Mouse (Mus musculus) layer of hippocampus, adult 8-10 months (tissue): ENCODE measurements around the gene Sapcd2. TPM values are rescaled to one million over a fixed set of nuclear protein-coding genes. Genes with fewer than 3 reads are reported as not detected.
"Not testable (repeated sequence)": the region's sequence is repeated elsewhere in the genome, so short reads cannot be mapped to it uniquely, and the experiment has no call there.

Experiments
- DNase-seq, 2 experiments: peaks; one replicate each; pipeline ENCODE4 v3.0.0; 2022; ENCODE audit warnings: low spot score in 2 of 2
- total RNA-seq, 4 experiments: library from RNA; stranded (reverse); gene quantifications; 2 replicates each; pipeline ENCODE4 v1.2.4; 2022

Gene Sapcd2
- total RNA-seq, 4 experiments from 2014 or later = 2.4 to 4.6 (median 4.2) TPM

DNA sequence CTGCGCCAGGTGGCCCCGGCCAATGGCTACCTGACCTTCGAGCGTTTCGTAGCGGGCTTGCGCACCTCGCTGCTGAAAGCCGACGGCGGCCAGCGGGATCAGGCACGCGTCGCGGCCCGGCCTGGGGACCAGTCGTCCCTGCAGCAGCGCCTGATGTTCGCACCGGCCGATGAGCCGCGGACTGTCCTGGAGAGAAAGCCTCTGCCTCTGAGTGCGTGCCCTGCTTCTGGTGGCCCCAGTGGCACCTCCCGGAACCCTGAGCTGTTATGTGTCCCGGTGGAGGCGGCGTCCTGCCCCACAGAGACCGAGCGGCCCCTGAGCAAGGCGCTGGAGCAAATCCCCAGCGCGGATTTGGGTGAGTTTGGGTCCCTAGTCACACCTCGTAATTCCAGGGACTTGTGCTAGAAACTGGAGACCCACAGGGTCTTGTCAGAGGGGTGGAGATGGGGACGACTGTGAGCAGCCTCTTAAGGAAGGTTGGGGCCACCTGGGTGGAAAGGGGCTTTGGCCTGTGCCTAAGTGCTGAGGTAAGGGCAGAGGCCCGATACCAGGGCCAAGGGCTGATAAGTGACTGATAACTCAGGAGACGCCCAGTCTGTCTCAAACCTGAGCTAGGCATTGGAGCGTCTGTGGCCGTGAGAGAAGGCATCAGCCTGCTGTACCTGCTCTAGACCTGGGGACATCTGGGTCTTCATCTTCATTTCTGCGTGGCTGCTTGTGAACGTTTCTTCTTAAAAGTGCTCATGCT is 697 bp downstream of the Sapcd2 start:
- no peak for DNase-seq

DNA sequence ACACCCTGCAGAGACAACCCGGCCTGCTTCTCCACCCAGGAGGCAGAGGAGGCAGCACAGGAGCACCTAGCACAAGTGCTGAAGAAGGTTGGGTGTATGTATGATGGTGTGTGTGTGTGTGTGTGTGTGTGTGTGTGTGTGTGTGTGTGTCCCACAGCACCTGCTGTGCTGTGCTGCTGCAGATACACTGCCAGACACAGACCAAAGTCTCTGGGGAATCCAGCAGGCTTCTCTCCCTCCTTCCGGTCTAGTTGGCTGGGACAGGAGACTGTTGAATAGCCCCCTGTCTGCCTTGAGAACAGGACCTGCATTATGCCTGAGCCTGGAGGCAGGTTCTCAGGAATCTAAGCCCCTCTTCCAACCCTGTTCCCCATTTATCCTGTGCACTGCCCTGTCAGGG is 1.3 kb downstream of the Sapcd2 start:
- no peak for DNase-seq

DNA sequence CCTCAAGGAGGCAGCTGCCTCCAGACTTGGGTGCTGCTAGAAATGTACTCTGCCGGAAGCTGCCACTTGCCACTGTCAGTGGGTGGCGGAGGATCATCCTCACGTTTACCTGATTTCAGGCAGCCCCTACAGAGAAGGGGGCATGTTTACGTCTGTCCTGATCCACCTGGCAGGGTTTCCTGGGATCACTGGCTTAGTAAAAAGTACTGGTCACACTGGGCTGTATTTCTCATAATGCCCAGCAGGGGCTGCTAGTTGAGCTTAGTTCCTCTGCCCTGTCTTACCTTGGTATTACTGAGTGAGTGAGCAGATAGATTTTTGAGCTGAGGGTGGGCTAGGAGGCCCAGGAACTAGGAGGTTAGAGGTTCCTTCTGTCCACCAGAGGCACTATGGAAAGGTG is 4.5 kb downstream of the Sapcd2 start:
- peak in 1 of 2 experiments; percentile 72 for DNase-seq

DNA sequence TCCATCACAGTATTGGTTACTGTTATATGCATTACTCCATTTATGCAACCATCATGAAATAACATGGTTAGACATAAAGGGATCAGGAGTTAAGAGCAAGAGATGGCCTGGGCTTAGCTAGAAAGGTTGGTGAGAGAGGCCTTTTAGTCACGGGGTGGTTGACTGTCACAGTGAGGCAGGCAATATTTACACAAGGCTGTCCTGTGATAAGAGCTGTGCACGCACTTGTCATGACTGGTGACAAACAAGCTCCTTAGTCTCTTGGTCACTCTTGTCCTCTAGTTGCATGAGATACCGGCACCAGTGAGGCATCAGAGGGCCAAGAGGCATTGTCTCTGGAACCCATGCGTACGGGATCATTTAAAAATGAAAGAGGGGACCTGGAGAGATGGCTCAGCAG is 12.4 kb downstream of the Sapcd2 start:
- no peak for DNase-seq

DNA sequence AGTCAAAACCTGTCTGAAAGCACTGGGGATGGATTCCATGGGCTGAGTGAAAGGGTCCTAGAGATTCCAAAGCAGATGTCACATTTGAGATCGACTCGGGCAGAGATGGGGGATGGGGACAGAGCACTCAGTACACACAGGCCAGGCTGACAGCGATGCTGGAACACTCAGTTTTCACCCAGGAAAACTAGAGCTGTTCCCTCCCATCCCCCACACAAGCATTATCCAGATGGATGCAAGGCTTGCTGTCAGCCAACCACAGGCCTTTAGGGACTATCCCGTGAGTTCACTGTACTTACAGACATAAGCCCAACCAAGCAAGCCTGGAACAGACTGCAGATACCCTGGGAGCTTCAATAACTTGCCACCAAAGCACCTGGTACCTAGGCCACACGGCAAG is 19.1 kb downstream of the Sapcd2 start:
- no peak for DNase-seq

DNA sequence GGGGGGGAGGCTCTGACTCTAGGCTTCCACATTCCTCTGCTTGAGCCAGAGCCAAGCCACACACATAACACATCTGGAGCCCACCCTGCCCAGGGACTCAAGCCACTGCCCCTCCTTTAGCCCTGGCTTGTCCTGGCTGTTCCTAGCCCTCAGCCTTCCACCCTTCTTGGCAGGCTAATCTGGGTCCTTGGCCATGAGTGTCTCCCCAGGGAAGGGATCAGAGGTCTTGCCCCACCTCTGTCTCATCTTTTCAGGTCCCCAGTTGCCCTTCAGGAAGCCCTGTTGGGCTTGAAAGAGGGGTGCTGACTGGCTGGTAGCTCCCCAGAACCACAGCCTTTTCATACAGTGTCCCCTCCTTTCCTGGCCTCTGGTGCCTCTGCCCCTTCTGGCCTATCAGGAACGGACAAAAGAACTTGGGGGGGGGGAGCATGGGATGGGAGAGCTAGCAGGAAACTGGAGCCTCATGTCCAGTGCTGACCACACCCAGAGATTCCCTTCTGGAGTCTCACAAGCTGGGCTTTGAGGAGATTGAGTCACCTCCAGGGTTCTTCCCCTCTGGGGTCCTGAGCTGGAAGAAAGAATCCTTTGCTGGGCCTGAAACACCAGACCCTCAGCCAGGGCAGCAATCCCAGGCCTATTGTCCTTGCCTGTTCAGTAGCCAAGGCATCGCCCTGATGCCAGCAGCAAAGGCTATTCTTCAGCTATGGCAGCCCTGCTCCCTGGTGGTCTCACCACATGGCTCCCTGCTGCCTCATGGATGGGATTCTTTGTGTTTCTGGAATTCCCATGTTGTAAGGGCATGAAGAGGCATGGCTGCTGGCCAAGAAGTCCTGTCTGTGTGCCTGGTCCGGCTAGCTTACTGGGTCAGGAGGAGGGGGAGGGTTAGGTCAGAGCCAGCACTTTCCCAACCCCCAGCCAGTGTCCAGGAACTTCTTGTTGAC is 22.4 kb downstream of the Sapcd2 start:
- peak; percentile 61 to 69 for DNase-seq

DNA sequence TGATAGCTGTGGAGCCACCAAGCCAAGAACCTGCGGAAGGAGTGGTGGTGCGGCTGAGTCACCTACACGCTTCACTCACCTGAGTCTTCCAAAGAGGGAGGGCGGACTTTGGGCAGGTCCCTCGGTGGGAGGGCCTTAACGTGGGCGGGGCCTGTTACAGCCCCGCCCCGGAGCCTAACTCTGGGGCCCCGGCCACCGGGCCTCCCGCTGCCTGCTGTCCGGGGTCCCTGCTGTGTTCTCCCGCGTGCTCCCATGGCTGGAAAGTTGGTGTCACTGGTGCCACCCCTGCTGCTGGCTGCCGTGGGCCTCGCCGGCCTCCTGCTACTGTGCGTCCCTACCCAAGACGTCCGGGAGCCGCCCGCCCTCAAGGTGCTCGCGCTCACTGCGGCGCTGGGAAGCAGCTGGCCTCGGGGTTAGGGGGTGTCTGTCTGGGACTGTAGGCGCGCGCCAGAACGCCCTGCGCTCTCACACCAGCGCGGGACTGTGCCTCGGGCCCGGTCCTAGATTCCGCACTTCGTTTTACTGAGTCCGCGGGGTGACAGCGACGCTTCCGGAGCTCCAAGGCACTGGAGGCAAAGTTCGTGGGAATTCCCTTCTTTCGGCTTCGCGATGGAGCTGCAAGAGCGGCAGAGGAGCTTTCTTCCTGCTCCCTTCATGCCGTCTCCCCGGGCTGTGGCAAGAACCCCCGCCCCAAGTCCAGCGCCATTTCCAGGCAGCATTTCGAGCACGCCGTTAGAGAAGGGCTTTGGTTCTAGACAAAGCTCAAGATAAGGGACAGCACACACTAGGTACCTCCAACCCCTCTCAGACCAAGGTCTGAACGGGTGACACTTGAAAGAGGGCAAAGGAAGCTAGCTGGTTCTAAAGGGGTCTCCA is 23.8 kb downstream of the Sapcd2 start, which contains the start of gene Entpd2:
Gene Entpd2, plus strand, starts transcription at position 154 of the 876 bp plus-strand sequence.
- no peak for DNase-seq

DNA sequence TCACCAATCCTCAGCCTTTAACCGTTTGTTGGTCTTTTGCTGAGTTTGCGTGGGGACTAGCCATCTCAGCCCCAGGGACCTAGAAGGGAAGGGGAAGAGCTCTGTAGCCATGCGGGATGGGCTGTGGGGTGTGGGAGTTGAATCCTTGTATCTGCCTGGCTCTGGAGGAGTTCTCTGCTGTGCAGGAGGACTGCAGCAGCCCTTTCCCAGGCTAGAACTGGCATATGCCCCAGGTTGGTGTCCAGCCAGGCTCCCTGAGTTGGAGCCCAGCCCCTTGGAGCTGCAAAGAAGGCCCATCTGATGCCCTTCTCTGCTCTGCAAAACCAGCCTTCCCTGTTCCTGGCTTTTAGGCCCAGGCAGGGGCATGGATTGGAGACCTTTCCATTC is 24.5 kb downstream of the Sapcd2 start:
- no peak for DNase-seq

DNA sequence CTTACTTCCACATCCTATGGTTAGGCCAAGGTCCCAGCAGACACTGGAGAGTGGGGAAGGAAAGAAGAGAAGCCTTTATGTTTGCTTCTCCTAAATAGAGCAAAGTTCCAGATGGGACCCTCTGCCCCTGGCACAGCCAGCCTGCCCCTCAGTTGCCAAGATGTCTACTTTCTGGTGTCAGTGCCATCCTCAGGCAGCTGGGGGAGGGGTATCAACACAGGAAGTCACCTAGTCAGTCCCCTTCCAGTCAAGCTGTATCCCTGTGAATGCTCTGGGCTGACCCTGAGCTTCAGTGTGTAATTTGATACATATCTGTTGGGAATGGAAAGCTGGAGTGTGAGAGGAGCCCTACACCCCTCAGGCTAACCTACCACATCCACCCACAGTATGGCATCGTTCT is 24.9 kb downstream of the Sapcd2 start:
- DNase-seq = no peak

DNA sequence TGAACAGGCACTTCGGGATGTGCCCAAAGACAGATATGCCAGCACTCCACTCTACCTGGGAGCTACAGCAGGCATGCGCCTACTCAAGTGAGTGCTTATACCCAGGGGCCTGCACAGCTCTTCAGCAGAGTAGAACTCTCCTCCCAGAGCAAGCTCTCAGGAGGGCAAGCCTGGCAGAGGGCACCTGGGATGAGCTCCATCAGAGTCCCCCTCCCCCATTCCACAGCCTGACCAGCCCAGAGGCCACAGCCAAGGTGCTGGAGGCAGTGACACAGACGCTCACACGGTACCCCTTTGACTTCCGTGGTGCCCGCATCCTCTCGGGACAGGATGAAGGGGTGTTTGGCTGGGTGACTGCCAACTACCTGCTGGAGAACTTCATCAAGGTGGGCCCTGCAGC is 25.9 kb downstream of the Sapcd2 start:
- DNase-seq = no peak

DNA sequence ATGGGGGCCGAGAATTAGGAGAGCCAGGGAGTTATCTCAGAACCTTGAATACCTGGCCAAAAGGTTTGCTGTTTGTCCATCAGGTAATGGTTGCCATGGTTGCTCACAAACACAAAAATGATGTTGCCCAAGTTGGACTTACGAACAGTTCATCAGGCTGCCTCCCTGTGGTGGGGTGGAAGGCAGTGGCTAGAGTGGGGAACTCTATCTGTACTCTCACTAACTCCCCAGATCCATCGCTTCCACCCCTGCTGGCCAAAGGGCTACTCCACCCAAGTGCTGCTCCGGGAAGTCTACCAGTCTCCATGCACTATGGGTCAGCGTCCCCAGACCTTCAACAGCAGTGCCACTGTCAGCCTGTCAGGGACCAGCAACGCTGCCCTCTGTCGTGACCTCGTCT is 26.9 kb downstream of the Sapcd2 start, which contains the start of gene Npdc1:
Gene Npdc1, plus strand, starts transcription at position 301 of the 400 bp plus-strand sequence.
- DNase-seq = no peak

DNA sequence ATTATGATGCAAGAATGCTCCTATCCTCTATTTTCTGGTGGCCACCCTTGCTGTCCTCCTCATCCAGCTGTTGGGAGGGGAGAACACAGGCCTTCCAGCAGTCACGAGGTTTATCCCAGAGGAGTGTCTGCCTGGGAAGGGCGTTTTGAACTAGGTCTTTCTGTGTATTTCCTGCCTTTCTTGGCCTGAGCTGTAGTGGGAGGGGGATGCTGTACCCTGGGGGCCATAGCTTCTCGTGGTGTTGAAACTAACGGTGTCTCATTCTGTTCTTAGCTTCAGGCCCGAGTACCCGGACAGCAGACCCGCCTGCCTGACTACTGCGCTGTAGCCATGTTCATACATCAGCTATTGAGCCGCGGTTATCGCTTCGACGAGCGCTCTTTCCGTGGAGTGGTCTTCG is 28.2 kb downstream of the Sapcd2 start:
- DNase-seq = no peak

DNA sequence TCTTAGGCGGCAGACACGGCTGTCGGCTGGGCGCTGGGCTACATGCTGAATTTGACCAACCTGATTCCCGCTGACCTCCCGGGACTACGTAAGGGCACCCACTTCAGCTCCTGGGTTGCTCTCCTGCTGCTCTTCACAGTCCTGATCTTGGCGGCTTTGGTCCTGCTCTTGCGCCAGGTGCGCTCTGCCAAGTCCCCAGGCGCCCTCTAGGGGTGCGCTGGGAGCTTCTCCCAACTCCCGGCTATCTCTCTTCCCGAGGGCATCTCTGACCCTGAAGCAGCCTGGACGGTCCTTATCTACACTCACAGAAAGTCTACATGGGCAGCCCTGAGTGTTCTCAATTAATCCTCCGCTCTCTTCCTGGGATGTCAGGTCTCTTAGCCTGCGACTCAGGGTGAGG is 28.6 kb downstream of the Sapcd2 start:
- peak in 1 of 2 experiments; percentile 59 for DNase-seq

DNA sequence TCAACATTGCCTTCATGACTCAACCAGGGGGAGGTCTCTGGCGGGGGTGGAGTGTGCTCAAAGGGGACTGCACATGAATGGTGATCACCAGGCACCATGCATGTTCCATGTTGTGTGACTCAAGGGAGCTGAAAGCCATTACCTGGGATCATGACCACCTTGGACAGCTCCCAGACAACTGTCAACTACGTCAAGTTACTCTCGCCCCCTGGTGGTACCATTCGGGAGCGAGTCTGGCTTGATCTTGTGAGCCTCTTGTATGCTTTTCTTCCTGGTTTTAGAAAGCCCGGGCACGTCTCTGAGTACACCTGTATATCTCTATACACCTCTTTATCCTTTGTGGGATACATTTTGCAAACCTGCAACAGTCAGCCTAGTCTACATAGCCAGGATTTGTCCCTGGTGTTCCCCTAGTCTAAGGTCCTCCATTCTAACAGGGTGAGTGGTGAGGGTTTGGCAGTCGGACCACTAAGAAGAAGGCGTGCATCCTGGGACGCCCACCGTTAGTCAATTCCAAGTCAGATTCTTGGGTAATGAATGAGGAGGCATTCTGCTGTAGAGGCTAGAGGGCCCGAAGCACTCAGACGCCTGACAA is 30.4 kb downstream of the Sapcd2 start:
- DNase-seq = peak; percentile 57 to 75

DNA sequence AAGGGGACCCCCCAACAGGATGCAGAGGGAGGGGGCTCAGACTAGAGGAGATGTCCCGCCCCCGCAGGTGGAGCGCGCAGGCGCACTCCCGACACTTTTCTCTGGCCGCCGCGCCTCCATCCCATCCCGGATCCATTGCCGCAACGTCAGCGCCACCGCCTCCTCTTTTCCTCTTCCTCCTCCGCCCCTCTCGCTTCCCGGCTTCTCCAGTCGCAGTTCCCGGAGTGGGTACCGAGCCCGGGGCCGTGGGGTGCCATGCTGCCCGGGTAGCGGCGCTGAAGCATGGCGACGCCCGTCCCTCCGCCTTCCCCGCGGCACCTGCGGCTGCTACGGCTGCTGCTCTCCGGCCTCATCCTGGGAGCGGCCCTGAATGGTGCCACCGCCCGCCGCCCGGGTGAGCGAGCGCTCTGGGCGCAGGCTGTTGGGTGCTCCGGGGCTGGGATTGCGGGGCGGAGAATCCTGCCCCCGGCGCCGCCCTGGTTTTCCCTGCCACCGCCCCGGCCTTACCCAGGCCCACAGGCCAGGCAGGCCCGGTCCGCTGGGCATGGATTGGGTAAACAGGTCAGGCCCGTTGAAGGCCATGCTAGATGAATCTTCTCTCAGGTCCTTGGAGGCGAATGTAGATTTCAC is 31.0 kb downstream of the Sapcd2 start:
- DNase-seq = peak; percentile 88 to 91

DNA sequence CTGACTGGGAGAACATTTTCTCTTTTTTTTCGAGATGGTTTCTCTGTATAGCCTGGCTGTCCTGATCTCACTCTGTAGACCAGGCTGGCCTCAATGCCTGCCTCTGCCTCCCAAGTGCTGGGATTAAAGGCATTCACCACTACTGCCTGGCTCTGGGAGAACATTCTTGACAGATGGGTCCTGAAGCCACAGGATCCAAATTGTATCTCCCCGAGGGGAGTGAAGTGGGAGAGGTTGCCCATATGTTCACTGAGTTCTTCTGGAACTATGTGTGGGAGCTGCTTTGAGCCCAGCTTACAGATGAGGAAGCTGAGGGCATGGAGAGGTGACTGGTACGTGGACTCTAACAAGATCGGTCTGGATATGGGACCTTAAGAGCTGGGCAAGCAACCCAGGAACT is 31.9 kb downstream of the Sapcd2 start:
- no peak for DNase-seq

DNA sequence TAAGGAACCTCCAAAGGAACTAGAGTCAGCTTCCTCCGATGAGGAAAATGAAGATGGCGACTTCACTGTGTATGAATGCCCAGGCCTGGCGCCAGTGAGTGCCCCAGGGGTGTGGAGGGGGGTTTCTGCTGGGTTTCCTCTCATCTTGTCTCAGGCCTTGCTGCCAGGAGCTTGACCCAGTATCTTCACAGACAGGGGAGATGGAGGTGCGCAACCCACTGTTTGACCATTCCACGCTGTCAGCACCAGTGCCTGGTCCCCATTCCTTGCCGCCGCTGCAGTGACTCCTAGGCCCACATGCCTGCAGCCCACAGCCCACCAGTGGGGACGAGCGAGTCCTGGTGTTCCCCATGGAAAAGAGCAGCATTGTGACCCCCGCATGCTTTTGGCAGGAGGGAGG is 36.8 kb downstream of the Sapcd2 start:
- DNase-seq = no peak

DNA sequence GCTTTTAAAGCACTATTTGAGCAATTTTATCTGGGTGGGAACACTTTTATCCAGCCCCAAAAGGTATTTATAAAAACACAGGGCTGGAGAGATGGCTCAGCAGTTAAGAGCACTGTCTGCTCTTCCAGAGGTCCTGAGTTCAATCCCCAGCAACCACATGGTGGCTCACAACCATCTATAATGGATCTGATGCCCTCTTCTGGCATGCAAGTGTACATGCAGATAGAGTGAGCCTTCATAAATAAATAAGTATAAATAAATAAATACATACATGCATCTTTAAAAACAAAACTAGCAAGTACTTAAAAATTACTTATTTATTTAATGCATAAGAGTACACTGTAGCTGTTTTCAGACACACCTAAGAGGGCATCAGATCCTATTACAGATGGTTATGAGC is 41.3 kb downstream of the Sapcd2 start:
- DNase-seq = not testable (repeated sequence)

DNA sequence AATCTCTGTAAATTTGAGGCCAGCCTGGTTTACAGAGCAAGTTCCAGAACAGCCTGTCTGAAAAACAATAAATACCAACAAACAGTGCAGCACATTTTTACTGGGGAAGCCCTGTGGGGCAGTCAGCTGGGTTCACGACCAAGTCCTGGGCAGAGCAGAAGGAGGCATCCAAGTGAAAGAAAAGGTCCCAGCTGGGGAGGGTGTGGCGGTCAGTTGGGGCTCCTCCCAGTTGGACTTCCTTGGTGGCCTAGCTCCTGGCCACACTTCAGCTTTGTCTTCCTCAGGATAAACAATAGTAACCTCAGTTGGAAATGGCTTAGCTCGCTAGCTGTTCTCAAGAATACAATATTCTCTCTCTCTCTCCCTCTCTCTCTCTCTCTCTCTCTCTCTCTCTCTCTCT is 45.3 kb downstream of the Sapcd2 start:
- DNase-seq = no peak

DNA sequence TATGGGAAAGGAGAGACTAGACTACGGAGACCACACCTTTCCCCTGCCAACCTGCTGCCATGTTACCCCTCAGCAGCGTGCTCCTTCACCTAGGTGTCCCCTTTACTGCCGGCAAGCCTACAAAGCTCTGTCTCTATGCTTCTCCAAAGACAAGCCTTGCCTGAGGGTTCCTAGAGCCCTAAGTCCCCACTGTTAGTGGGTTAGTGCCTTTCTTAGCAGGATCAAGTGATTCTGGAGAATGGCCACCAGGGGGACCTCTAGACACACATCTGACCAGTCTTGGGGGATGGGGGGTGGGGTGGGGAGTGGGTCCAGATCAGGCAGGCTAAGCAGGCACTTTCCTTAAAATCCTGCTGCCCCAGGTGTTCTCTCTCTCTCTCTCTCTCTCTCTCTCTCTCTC is 49.8 kb downstream of the Sapcd2 start:
- no peak for DNase-seq
